ENCODE assay signal across 20 mouse cellular contexts in genomic region chr9:31246421-31246820, GRCm38 (mm10). TPM values are rescaled to one million over a fixed set of nuclear protein-coding genes. Genes with fewer than 3 reads are reported as not detected.
DNase-seq lines count a peak whose midpoint lies in the region; ATAC-seq lines count a peak whose summit lies in the region.
"Had no signal": no experiment of that assay in that cellular context is flagged by ENCODE, and none has a peak within 500 bp of the region (broad histone marks: within the 10 kb centered on the region; RNA-seq: fewer than 3 reads in every experiment).

No protein-coding gene starts in this region.

- H3K9ac ChIP-seq in hindbrain, embryonic 12.5 days: no peak overlapping the region
- H3K9ac ChIP-seq in hindbrain, embryonic 14.5 days: no peak overlapping the region
- no peak overlapping the region for H3K9ac ChIP-seq in liver, embryonic 11.5 days (ENCODE audit: low read depth, low read length)
- no peak overlapping the region for H3K9ac ChIP-seq in neural tube, embryonic 12.5 days
- no peak overlapping the region for H3K9ac ChIP-seq in stomach, embryonic 16.5 days (ENCODE audit: low read length)
- H3K9ac ChIP-seq: liver, embryonic 15.5 days had no signal

- H3K27me3 ChIP-seq in hindbrain, embryonic 12.5 days: no peaks in the 10 kb centered on the region
- no peaks in the 10 kb centered on the region for H3K27me3 ChIP-seq in hindbrain, embryonic 14.5 days (ENCODE audit: control insufficient read depth, insufficient read depth, low read length)
- no peaks in the 10 kb centered on the region for H3K27me3 ChIP-seq in liver, embryonic 11.5 days (replicated peaks; ENCODE audit: control insufficient read depth, insufficient read depth, low read length)
- no peaks in the 10 kb centered on the region for H3K27me3 ChIP-seq in neural tube, embryonic 12.5 days (replicated peaks)
- H3K27me3 ChIP-seq in stomach, embryonic 16.5 days (ENCODE audit: control insufficient read depth, insufficient read depth, low read length): no peaks in the 10 kb centered on the region
- H3K27me3 ChIP-seq: liver, embryonic 15.5 days had no signal

- DNase-seq in hindbrain, embryonic 14.5 days (ENCODE audit: low spot score): no peak
- DNase-seq in liver, embryonic 11.5 days (ENCODE audit: low spot score): no peak
- DNase-seq in liver: no peak
- DNase-seq in neural tube, embryonic 10.5 days (ENCODE audit: extremely low spot score, low spot score): no peak
- no peak for DNase-seq in yolk sac, embryonic 10.5 days (ENCODE audit: low spot score)
- DNase-seq: adrenal gland, adult 8-10 months; cerebellum, adult 11 months; cerebellum, postnatal 25 days; gastrocnemius, postnatal 36 days; heart, postnatal 14 days; left cerebral cortex, postnatal 4 days had no signal

- no peak overlapping the region for H3K4me3 ChIP-seq in hindbrain, embryonic 12.5 days
- H3K4me3 ChIP-seq in hindbrain, embryonic 14.5 days (replicated peaks; ENCODE audit: low read length): no peak overlapping the region
- no peak overlapping the region for H3K4me3 ChIP-seq in liver, embryonic 11.5 days (ENCODE audit: low read depth, low read length)
- no peak overlapping the region for H3K4me3 ChIP-seq in neural tube, embryonic 12.5 days
- no peak overlapping the region for H3K4me3 ChIP-seq in stomach, embryonic 16.5 days (replicated peaks; ENCODE audit: low read length)
- H3K4me3 ChIP-seq: erythroblast, embryonic 14.5 days; heart, embryonic 10.5 days; liver, embryonic 15.5 days; megakaryocyte, embryonic 14.5 days; myocyte had no signal

- no peak overlapping the region for H3K27ac ChIP-seq in hindbrain, embryonic 12.5 days
- H3K27ac ChIP-seq in hindbrain, embryonic 14.5 days: no peak overlapping the region
- no peak overlapping the region for H3K27ac ChIP-seq in liver, embryonic 11.5 days (ENCODE audit: low read depth, low read length)
- no peak overlapping the region for H3K27ac ChIP-seq in neural tube, embryonic 12.5 days
- H3K27ac ChIP-seq in stomach, embryonic 16.5 days (ENCODE audit: low read length): no peak overlapping the region
- H3K27ac ChIP-seq: heart, embryonic 10.5 days; liver, embryonic 15.5 days had no signal

- H3K4me2 ChIP-seq in hindbrain, embryonic 12.5 days (replicated peaks): no peak overlapping the region
- H3K4me2 ChIP-seq in hindbrain, embryonic 14.5 days (replicated peaks): no peak overlapping the region
- no peak overlapping the region for H3K4me2 ChIP-seq in liver, embryonic 11.5 days
- H3K4me2 ChIP-seq in neural tube, embryonic 12.5 days (replicated peaks): no peak overlapping the region
- no peak overlapping the region for H3K4me2 ChIP-seq in stomach, embryonic 16.5 days (ENCODE audit: low read depth, low read length)
- H3K4me2 ChIP-seq: liver, embryonic 15.5 days had no signal

- 64% methylated on average over 6 of the region's 6 CpGs for WGBS in hindbrain, embryonic 12.5 days
- WGBS in hindbrain, embryonic 14.5 days: 47% methylated on average over 6 of the region's 6 CpGs
- 57% methylated on average over 6 of the region's 6 CpGs for WGBS in liver, embryonic 11.5 days
- WGBS in neural tube, embryonic 12.5 days: 63% methylated on average over 6 of the region's 6 CpGs
- 40% methylated on average over 6 of the region's 6 CpGs for WGBS in stomach, embryonic 16.5 days

- H3K4me1 ChIP-seq in hindbrain, embryonic 12.5 days: peaks cover 4% of the 10 kb centered on the region; the same call in 1 of the 2 replicates
- H3K4me1 ChIP-seq in hindbrain, embryonic 14.5 days (replicated peaks; ENCODE audit: control insufficient read depth, insufficient read depth, low read length): no peaks in the 10 kb centered on the region
- H3K4me1 ChIP-seq in liver, embryonic 11.5 days (replicated peaks; ENCODE audit: control insufficient read depth, insufficient read depth, low read length): 0 out of 2 replicates have a peak, but pooled peaks cover 3% of the 10 kb centered on the region
- 0 out of 2 replicates have a peak, but pooled peaks cover 4% of the 10 kb centered on the region for H3K4me1 ChIP-seq in neural tube, embryonic 12.5 days
- no peaks in the 10 kb centered on the region for H3K4me1 ChIP-seq in stomach, embryonic 16.5 days (ENCODE audit: control insufficient read depth, insufficient read depth, low read length)
- H3K4me1 ChIP-seq: heart, embryonic 10.5 days had no signal

- no peaks in the 10 kb centered on the region for H3K9me3 ChIP-seq in hindbrain, embryonic 12.5 days (replicated peaks)
- H3K9me3 ChIP-seq in hindbrain, embryonic 14.5 days (ENCODE audit: control insufficient read depth, low read length): no peaks in the 10 kb centered on the region
- no peaks in the 10 kb centered on the region for H3K9me3 ChIP-seq in liver, embryonic 11.5 days (ENCODE audit: control insufficient read depth, low read length)
- H3K9me3 ChIP-seq in neural tube, embryonic 12.5 days: no peaks in the 10 kb centered on the region
- H3K9me3 ChIP-seq in stomach, embryonic 16.5 days (replicated peaks; ENCODE audit: control insufficient read depth, low read length): no peaks in the 10 kb centered on the region
- H3K9me3 ChIP-seq: heart, embryonic 10.5 days; liver, embryonic 15.5 days; megakaryocyte, embryonic 14.5 days had no signal

- H3K36me3 ChIP-seq in hindbrain, embryonic 12.5 days: no peaks in the 10 kb centered on the region
- H3K36me3 ChIP-seq in hindbrain, embryonic 14.5 days (replicated peaks; ENCODE audit: control insufficient read depth, insufficient read depth): no peaks in the 10 kb centered on the region
- H3K36me3 ChIP-seq in liver, embryonic 11.5 days (ENCODE audit: control insufficient read depth, insufficient read depth, low read length): no peaks in the 10 kb centered on the region
- no peaks in the 10 kb centered on the region for H3K36me3 ChIP-seq in neural tube, embryonic 12.5 days
- no peaks in the 10 kb centered on the region for H3K36me3 ChIP-seq in stomach, embryonic 16.5 days (ENCODE audit: control insufficient read depth, insufficient read depth, low read length)
- H3K36me3 ChIP-seq: heart, embryonic 10.5 days; liver, embryonic 15.5 days had no signal

- peak; percentile 54; the same call in 1 of the 2 replicates for ATAC-seq in hindbrain, embryonic 12.5 days (ENCODE audit: low FRiP score)
- ATAC-seq in hindbrain, embryonic 14.5 days (ENCODE audit: low FRiP score): no peak
- peak; percentile 16; the same call in 1 of the 2 replicates for ATAC-seq in liver, embryonic 11.5 days (replicated peaks; ENCODE audit: low FRiP score)
- peak; percentile 13; the same call in 1 of the 2 replicates for ATAC-seq in neural tube, embryonic 12.5 days (ENCODE audit: low FRiP score, low read depth)
- peak; percentile 67; the same call in 1 of the 2 replicates for ATAC-seq in stomach, embryonic 16.5 days (ENCODE audit: insufficient read depth, low FRiP score)
- ATAC-seq: forebrain, embryonic 14.5 days had no signal

RNA-seq across cellular contexts. Expression of gene Prdm10, which starts 33.9 kb away (rescaled TPM):
- polyA plus RNA-seq in hindbrain, embryonic 12.5 days (2016; fragmentation: Nextera tagmentation; extraction: Ambion mirVana): 8.7 and 9.1 TPM in 2 replicates
- polyA plus RNA-seq in hindbrain, embryonic 14.5 days (2014; fragmentation: Nextera tagmentation; extraction: Ambion mirVana): 7.9 and 9.7 TPM in 2 replicates
- 5.7 and 6.5 TPM in 2 replicates for polyA plus RNA-seq in liver, embryonic 11.5 days (2014; fragmentation: Nextera tagmentation; extraction: Ambion mirVana)
- polyA plus RNA-seq in neural tube, embryonic 12.5 days (2016; fragmentation: Nextera tagmentation; extraction: Ambion mirVana): 6.5 and 8.0 TPM in 2 replicates
- polyA plus RNA-seq in stomach, embryonic 16.5 days (2015; fragmentation: Nextera tagmentation; extraction: Ambion mirVana): 4.8 and 5.2 TPM in 2 replicates

RNA-seq across cellular contexts. Expression of gene Aplp2, which starts 34.8 kb away (rescaled TPM):
- polyA plus RNA-seq in hindbrain, embryonic 12.5 days (2016; fragmentation: Nextera tagmentation; extraction: Ambion mirVana): 289 and 297 TPM in 2 replicates
- 398 and 452 TPM in 2 replicates for polyA plus RNA-seq in hindbrain, embryonic 14.5 days (2014; fragmentation: Nextera tagmentation; extraction: Ambion mirVana)
- polyA plus RNA-seq in liver, embryonic 11.5 days (2014; fragmentation: Nextera tagmentation; extraction: Ambion mirVana): 256 and 297 TPM in 2 replicates
- polyA plus RNA-seq in neural tube, embryonic 12.5 days (2016; fragmentation: Nextera tagmentation; extraction: Ambion mirVana): 308 and 334 TPM in 2 replicates
- 326 and 359 TPM in 2 replicates for polyA plus RNA-seq in stomach, embryonic 16.5 days (2015; fragmentation: Nextera tagmentation; extraction: Ambion mirVana)
